Mouse (Mus musculus) cerebellum, postnatal 4 days (tissue): ENCODE measurements at regions not wholly inside any gene's neighbourhood (a gene's known extent, or its start where the extent isn't known, plus 50 kb on each side); places are given as distances from the start of the nearest gene placed in this dataset.

ENCODE experiments used
- DNase-seq, 2 experiments: peaks; one replicate each; pipeline ENCODE4 v3.0.0; 2022; ENCODE audit warnings: low spot score in 2 of 2, mixed read lengths in 1 of 2

DNA sequence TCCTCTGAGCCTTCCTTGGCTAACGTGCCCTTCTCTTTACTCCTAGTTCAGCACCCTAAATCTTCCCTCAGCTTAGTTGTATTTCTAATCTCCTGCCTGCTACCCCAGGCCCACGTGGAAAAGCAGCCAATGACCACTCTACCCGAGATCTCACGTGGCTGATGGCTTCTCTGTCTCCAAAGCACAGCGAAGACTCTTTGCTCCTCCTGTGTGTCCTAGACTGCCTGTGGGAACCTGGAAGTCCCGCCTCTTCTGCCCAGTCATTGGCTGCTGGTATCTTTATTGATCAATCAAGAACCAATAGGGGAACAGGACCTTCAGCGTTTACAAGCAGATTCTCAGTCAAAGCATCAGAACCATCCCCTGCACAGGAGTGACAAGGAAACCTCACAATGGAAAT, 54.8 kb downstream of the Gm19935 start:
- DNase-seq = no peak

- DNase-seq = no peak
Observed at GRCm38 (mm10) chr8:90761947-90762346, 55.2 kb downstream of the Gm19935 start.

- no peak for DNase-seq
Observed at GRCm38 (mm10) chr8:90761446-90761845, 55.7 kb downstream of the Gm19935 start.

DNA sequence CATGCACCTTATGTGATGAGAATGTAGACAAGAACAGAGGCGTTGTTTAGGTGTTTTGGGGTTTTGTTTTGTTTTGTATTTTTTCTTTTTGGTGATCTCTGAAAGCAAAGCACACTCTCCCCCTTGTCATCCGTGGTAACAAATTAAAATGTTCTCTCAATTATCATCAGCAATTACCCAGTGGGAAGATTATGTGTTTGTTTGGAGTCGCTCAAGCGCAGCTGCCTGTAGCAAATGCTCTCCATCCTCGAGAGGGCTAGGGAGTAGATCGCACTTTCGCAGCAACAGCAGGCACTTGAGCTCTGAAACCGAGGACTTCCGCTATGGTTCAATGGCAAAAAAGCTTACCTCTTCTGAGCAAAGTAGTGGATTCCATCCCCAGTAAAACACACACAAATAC, 57.7 kb downstream of the Gm19935 start:
- DNase-seq = no peak

- DNase-seq = no peak
Observed at GRCm38 (mm10) chr8:90755020-90755419, 62.2 kb downstream of the Gm19935 start.

GRCm38 (mm10) chr8:90743546-90743945, 73.6 kb downstream of the Gm19935 start:
- no peak for DNase-seq

DNA sequence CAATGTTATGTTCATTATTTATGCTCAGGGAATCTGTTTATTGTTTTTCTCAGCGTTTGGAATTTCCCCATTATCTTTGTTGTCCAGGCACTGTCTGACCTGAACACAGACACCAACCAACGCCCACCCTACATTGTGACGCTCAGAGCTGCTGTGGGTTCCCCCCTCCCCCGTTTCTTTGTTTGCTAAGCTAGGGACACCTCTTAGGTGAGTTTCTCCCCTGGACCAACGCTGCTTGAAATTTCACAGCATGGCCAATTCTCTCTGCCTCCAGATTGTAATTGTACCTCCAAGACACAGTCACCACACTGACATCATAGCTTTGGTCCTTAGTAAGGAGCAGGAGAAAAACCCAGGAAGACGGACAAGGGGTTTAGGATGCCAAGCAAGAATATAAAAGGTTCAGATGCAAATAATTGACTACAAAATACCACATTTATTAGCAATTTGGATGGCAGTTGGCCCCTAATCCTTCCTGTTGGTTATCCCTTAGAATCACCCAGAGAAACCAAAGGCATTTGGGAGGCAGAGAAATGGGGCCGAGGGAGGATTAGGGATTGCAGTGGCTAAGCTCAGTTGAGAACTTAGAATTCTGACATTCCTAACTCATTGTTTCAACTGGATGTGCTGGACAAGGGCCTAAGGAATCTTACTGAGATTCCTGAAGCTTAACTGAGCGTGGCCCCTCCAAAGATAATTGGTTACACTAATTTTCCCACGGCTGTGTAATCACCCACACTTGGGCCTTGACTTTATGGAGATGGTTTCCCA, 76.0 kb downstream of the Gm19935 start:
- DNase-seq = no peak

DNA sequence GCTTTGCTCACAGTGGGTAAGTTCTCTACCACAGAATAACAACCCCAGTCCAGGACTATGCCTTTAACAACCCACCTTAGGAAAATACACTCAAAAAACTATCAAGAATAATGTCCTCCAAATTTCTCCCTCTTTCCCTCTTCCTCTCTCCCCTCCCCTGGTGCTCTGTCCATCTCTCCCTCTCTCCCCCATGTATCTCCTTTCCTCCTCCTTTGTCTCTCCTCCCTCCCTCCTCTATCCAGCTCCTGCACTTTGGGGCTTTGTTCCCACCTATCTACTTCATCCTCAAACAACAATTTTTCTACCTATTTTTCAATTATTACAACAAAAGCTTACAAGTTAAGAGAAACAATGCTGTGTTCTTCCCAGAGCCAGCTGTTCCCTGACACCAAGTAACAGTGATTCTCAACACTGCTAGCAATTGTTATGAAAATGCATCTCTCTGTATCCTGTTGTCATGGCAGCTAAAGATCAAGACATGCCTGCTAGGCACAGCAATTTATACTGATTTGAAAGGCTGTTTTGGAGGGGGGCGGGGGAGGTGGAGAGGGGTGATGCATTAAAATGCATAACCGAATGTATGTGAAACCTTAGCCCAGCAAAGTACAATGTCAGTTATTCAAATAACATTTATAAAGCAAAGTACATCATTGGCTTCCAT, 76.8 kb downstream of the Gm19935 start:
- DNase-seq = no peak

- no peak for DNase-seq
Observed at GRCm38 (mm10) chr8:90728011-90728410, 89.2 kb downstream of the Gm19935 start.

DNA sequence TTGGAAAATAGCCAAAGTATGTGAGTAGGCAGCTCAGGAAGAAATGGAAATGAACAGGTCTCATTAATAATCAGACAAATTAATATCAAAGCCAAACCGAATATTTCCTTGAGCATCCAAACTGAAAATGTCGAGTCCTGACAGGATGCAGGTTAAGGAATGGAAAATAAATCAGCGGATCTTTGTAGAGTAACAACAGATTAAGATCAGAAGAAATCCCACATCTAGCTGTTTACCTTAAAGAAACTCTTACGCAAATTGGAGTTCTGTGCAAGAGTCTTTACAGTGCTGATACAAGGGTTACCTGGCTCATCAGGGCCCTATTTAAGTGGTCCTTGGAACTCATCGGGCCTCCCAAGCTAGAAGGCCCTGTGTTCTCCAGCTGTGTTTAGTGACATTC, 92.0 kb downstream of the Gm19935 start:
- DNase-seq = no peak

- no peak for DNase-seq
Observed at GRCm38 (mm10) chr8:90716436-90716835, 100.8 kb downstream of the Gm19935 start.

GRCm38 (mm10) chr8:90708524-90708923, 108.7 kb downstream of the Gm19935 start:
- DNase-seq = peak; percentile 48 to 76

DNA sequence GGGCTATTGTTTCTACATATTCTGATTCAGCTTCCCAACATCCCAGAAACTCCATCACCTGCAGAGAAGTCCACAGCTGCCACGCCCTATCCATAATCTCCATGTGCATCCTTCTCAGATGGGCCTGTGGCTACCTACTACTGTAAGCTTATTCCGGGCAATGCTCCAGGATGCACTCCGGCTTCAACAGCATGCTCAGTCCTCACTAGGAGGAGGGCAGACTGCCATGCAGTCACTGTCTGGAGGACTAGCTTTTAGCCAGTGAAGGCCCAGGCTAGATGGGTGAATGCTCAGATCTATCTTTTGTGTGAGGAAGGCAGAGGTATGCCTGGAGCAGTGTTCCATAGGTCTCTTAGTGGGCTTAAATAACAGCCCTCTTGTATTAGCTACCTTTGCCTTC, 124.7 kb downstream of the Gm19935 start:
- DNase-seq = no peak

- DNase-seq = no peak
Observed at GRCm38 (mm10) chr8:90685076-90685475, 132.1 kb downstream of the Gm19935 start.

DNA sequence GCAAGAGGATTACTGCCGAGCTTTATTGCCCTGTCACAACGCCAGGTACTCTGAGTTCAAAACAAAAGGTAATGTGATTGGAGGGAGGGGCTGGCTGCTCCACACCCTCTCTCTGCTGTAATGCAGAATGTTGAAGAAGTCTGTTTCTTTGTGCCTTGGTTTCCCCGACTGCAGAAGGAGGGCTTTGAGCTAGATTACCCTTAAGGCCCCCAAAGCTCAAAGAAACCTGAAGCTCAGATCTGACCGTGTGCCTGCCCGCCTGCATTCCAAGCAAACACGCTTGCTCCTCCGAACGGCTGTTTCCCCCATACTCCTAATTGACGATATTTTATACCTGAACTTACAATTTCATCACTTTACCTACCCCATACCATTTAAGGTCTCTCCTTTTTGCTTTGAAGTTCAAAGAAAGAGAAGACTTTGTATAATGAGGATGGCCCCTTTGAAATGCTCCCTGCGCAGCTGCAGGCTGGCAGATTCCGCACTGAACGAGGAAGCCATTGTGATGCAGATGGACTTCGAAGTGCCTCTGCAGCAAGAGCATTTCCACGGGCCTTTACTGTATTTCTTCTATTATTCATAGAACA, 146.6 kb downstream of the Gm19935 start:
- DNase-seq = no peak

DNA sequence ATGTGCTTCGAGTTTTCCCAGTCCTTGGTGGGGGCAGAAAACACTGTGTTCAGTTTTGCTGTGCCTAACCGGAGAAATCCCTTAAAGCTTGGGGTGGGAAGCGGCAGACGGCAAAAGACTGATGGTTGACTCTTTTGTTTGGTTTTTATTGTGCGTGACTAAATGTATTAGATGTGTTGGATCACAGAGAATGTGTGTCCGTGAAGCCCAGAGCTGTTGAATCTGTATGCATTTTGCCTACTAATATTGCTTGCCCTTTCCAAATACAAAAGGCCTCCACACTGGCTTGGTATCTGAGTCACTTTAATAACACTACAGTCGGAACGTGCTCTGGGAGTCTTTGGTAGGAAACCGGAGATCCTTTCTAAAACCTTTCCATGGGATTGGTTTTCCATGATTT, 147.8 kb downstream of the Gm19935 start:
- no peak for DNase-seq

DNA sequence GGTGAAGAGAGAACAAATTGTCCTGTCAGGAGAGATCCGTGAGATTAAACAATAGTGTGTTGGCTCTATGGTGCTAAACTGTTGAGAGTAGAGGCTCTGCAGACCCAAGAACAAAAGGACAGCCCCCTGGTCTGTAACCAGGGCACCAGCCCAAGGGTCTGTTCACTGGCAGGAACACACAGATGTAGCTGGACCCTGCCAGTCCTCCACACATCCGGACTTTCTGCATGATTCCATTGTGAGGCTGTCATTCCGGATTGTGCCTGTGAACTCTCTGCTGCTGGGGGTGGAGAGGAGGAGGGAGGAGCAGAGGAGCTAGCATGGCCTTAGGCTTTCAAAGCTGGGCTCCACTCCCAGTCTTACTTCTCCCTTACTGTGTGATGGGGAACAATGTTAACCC, 158.1 kb downstream of the Gm19935 start:
- peak in 1 of 2 experiments; percentile 34 for DNase-seq

- DNase-seq = peak in 1 of 2 experiments; percentile 70
Observed at GRCm38 (mm10) chr8:90657641-90658051, 159.5 kb downstream of the Gm19935 start.

DNA sequence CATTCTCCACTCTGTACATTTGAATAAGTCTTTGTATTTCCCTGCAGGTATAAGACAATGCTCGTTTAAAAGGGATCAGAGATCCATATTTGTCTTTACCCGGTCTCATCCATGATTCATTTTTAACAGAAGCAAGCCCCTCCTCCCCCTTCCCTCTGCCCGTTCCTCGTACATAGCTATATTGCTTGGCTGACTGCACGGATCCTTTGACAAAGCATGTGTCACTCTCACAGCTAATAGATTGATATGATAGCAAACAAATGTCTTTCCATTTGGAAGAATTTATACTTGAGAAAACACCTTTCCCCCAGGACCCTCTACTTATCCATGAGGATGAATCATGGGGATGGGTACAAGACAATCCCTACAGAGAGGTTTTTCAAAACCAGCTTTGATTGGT, 160.1 kb downstream of the Gm19935 start:
- no peak for DNase-seq

GRCm38 (mm10) chr8:90656436-90657090, 160.6 kb downstream of the Gm19935 start:
- no peak for DNase-seq

DNA sequence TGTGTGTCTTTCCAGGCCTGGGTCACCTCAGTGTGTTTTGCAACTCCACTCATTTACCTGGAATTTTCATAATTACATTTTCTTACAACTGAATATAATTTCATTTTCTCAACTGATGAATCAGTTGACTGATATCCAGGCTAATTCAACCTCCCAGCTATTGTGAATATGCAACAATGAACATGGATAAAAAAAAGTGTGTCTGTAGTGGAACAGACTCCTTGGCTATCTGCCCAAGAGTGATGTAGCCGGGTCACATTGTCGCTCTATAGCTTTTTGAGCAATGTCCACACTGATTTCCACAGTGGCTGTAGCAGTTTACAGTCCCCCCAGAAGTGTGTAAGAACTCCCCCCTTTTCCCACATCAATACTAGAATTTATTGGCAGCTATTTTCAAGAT, 162.4 kb downstream of the Gm19935 start:
- DNase-seq = no peak

DNA sequence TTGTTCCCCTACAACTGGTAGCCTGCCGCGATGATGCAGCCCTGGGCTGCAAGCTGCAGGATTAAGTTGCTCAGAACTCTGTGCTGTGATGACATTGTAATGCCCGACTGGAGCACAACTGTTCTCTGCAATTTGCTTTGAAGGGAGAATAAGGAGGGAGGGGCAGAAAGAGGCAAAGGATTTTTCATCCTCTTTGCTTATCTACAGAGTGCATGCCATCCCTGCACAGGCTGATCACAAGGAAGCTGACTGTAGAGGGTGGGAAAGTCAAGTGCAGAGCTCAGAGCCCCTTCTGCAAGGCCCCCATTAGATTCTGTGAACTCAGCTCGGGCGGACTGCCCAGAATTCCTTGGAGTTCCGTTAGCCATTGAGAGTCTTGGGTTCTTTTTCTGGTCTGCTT, 174.8 kb downstream of the Gm19935 start:
- no peak for DNase-seq
